Mouse (Mus musculus) stomach, embryonic 16.5 days (tissue): ENCODE results near the gene Wdfy3. TPM values are rescaled to one million over a fixed set of nuclear protein-coding genes. Genes with fewer than 3 reads are reported as not detected.
A peak's percentile ranks its signal among the peaks of the same experiment; 100 is the strongest.

Source experiments
- ATAC-seq: fragments of 200-750 bp; cut with Nextera tagmentation; 2 replicates; pipeline ENCODE4 v1.8.0; 2017; ENCODE audit warnings: moderate number of reproducible peaks, moderate TSS enrichment; ENCODE audit not compliant: insufficient read depth, low FRiP score
- H3K27ac ChIP-seq: fragments of 300-500 bp; sonication (generic); 2 replicates; pipeline ENCODE4 v1.5.1; 2014; ENCODE audit warnings: low read length
- H3K27me3 ChIP-seq: fragments of 300-500 bp; sonication (generic); 2 replicates; pipeline ENCODE4 v1.6.1; 2014; ENCODE audit warnings: low read length, control low read depth, mixed read lengths; ENCODE audit not compliant: control insufficient read depth, insufficient read depth
- H3K36me3 ChIP-seq: fragments of 300-500 bp; sonication (generic); 2 replicates; pipeline ENCODE4 v1.6.1; 2014; ENCODE audit warnings: low read length; ENCODE audit not compliant: control insufficient read depth, insufficient read depth
- H3K4me1 ChIP-seq: fragments of 300-500 bp; sonication (generic); 2 replicates; pipeline ENCODE4 v1.6.1; 2014; ENCODE audit warnings: low read length, control low read depth, mixed read lengths; ENCODE audit not compliant: control insufficient read depth, insufficient read depth
- H3K4me2 ChIP-seq: fragments of 300-500 bp; sonication (generic); 2 replicates; pipeline ENCODE4 v1.6.1; 2014; ENCODE audit warnings: low read depth, low read length, mixed read lengths
- H3K4me3 ChIP-seq: fragments of 300-500 bp; sonication (generic); replicated peaks from 2 replicates; pipeline ENCODE4 v1.5.1; 2014; ENCODE audit warnings: mild to moderate bottlenecking, low read length
- H3K9ac ChIP-seq: fragments of 300-500 bp; sonication (generic); 2 replicates; pipeline ENCODE4 v1.6.1; 2014; ENCODE audit warnings: low read length
- H3K9me3 ChIP-seq: fragments of 300-500 bp; sonication (generic); replicated peaks from 2 replicates; pipeline ENCODE4 v1.6.1; 2016; ENCODE audit warnings: low read length, control low read depth; ENCODE audit not compliant: control insufficient read depth
- WGBS: fragments of 180-500 bp; shearing (Covaris S2); extraction: QIAGEN DNeasy Blood & Tissue Kit; methylation state at CpG from one replicate; pipeline ENCODE4 v1.1.7; 2014; 5-methylcytosine and 5-hydroxymethylcytosine counted together
- polyA plus RNA-seq: library from polyadenylated mRNA; unstranded; fragments of >200 nt; fragmentation: Nextera tagmentation; extraction: Ambion mirVana; gene quantifications from 2 replicates; pipeline ENCODE4 v1.2.1, GENCODE M21; 2015

Wdfy3 gene
- polyA plus RNA-seq, 1 experiment from 2014 or later: 11.8 TPM

GRCm38 (mm10) chr5:101792665-101793064 lies 277.1 kb downstream of the Wdfy3 start:
- no peak for ATAC-seq
- no peaks in the 10 kb centered on the region for H3K9me3 ChIP-seq
- H3K27ac ChIP-seq: no peak overlapping the region
- 0 out of 2 replicates have a peak, but pooled peaks cover 11% of the 10 kb centered on the region for H3K4me1 ChIP-seq
- H3K36me3 ChIP-seq: no peaks in the 10 kb centered on the region
- H3K9ac ChIP-seq: no peak overlapping the region
- no peaks in the 10 kb centered on the region for H3K27me3 ChIP-seq
- no peak overlapping the region for H3K4me3 ChIP-seq
- H3K4me2 ChIP-seq: no peak overlapping the region
- 45% methylated on average over 4 of the region's 4 CpGs for WGBS

- Histone ChIP-seq H3K27me3 (no peaks in the 10 kb centered on the region), H3K9me3 (no peaks in the 10 kb centered on the region), H3K4me3 (no peak overlapping the region), H3K4me1 (0 out of 2 replicates have a peak, but pooled peaks cover 11% of the 10 kb centered on the region), H3K36me3 (no peaks in the 10 kb centered on the region), H3K4me2 (no peak overlapping the region), H3K9ac (no peak overlapping the region), H3K27ac (no peak overlapping the region)
- ATAC-seq: peak; percentile 22; the same call in 1 of the 2 replicates
- 69% methylated on average over 5 of the region's 5 CpGs for WGBS
These were observed 279.2 kb downstream of the Wdfy3 start for GRCm38 (mm10) chr5:101790560-101790959.

GRCm38 (mm10) chr5:101789770-101790169 lies 280.0 kb downstream of the Wdfy3 start:
- no peak for ATAC-seq
- H3K4me2 ChIP-seq: no peak overlapping the region
- H3K27ac ChIP-seq: no peak overlapping the region
- no peak overlapping the region for H3K9ac ChIP-seq
- H3K36me3 ChIP-seq: no peaks in the 10 kb centered on the region
- 0 out of 2 replicates have a peak, but pooled peaks cover 11% of the 10 kb centered on the region for H3K4me1 ChIP-seq
- no peaks in the 10 kb centered on the region for H3K9me3 ChIP-seq
- H3K27me3 ChIP-seq: no peaks in the 10 kb centered on the region
- no peak overlapping the region for H3K4me3 ChIP-seq

GRCm38 (mm10) chr5:101785921-101786614 lies 283.7 kb downstream of the Wdfy3 start:
- Histone ChIP-seq H3K4me3 (no peak overlapping the region), H3K9ac (no peak overlapping the region), H3K4me2 (no peak overlapping the region), H3K4me1 (no peaks in the 10 kb centered on the region; the same call in 1 of the 2 replicates), H3K27ac (no peak overlapping the region), H3K36me3 (no peaks in the 10 kb centered on the region), H3K9me3 (no peaks in the 10 kb centered on the region), H3K27me3 (no peaks in the 10 kb centered on the region)
- WGBS: 77% methylated on average over 4 of the region's 4 CpGs
- ATAC-seq: no peak

- H3K27ac ChIP-seq: no peak overlapping the region
- no peaks in the 10 kb centered on the region for H3K9me3 ChIP-seq
- H3K27me3 ChIP-seq: no peaks in the 10 kb centered on the region
- H3K4me3 ChIP-seq: no peak overlapping the region
- WGBS: 67% methylated on average over 2 of the region's 2 CpGs
- no peak overlapping the region for H3K4me2 ChIP-seq
- ATAC-seq: no peak
- no peak overlapping the region for H3K9ac ChIP-seq
- H3K36me3 ChIP-seq: no peaks in the 10 kb centered on the region
- no peaks in the 10 kb centered on the region; the same call in 1 of the 2 replicates for H3K4me1 ChIP-seq
These were observed 284.9 kb downstream of the Wdfy3 start for GRCm38 (mm10) chr5:101784787-101785186.

- Histone ChIP-seq H3K9me3 (no peaks in the 10 kb centered on the region), H3K4me1 (no peaks in the 10 kb centered on the region; the same call in 1 of the 2 replicates), H3K27ac (no peak overlapping the region), H3K36me3 (no peaks in the 10 kb centered on the region), H3K4me2 (no peak overlapping the region), H3K27me3 (no peaks in the 10 kb centered on the region), H3K9ac (no peak overlapping the region), H3K4me3 (no peak overlapping the region)
- WGBS: 58% methylated on average over 3 of the region's 3 CpGs
- no peak for ATAC-seq
These were observed 285.4 kb downstream of the Wdfy3 start for GRCm38 (mm10) chr5:101784328-101784727.
